Mouse (Mus musculus) gastrocnemius, postnatal 10 days (tissue): ENCODE measurements around the gene Gm498. TPM values are rescaled to one million over a fixed set of nuclear protein-coding genes. Genes with fewer than 3 reads are reported as not detected.
A peak's percentile ranks its signal among the peaks of the same experiment; 100 is the strongest.

Experiments
- DNase-seq: peaks from one replicate; pipeline ENCODE4 v3.0.0; 2021; ENCODE audit warnings: mixed read lengths
- long read RNA-seq, 2 experiments: library from polyadenylated mRNA; stranded (forward); transcript quantifications; one replicate each; pipeline ENCODE4 v2.0.0; 2021
- total RNA-seq, 2 experiments: library from RNA; stranded (reverse); gene quantifications; 2 replicates each; pipeline ENCODE4 v1.2.3; 2021

Gene Gm498
- total RNA-seq, result not detected
- long read RNA-seq, experiment 1, result 0 reads
- long read RNA-seq, experiment 2, result 0 reads

GRCm38 (mm10) chr7:143866538-143866937 lies at the start of gene Gm498:
TSS of gene Gm498 (plus strand) at chr7:143866838.
- DNase-seq, result no peak

- DNase-seq, result no peak
Observed at GRCm38 (mm10) chr7:143819201-143819600, 47.4 kb upstream of the Gm498 start.

GRCm38 (mm10) chr7:143821241-143821640 lies 45.4 kb upstream of the Gm498 start:
- no peak for DNase-seq

GRCm38 (mm10) chr7:143822375-143823265 lies 44.0 kb upstream of the Gm498 start, which contains the start of the genes Nadsyn1 and Dhcr7:
TSS of gene Nadsyn1 (minus strand) at chr7:143822849.
TSS of gene Dhcr7 (plus strand) at chr7:143823145.
- DNase-seq, result peak; percentile 99

GRCm38 (mm10) chr7:143823266-143823605 lies 43.4 kb upstream of the Gm498 start:
- DNase-seq, result no peak

- DNase-seq, result no peak
Observed at GRCm38 (mm10) chr7:143826985-143827384, 39.7 kb upstream of the Gm498 start.

GRCm38 (mm10) chr7:143829504-143830331 lies 36.9 kb upstream of the Gm498 start:
- peak; percentile 86 for DNase-seq

- DNase-seq, result no peak
Observed at GRCm38 (mm10) chr7:143830399-143830798, 36.2 kb upstream of the Gm498 start.

GRCm38 (mm10) chr7:143832196-143832595 lies 34.4 kb upstream of the Gm498 start:
- DNase-seq, result no peak

- no peak for DNase-seq
Observed at GRCm38 (mm10) chr7:143832611-143833010, 34.0 kb upstream of the Gm498 start.

- DNase-seq, result no peak
Observed at GRCm38 (mm10) chr7:143833581-143834190, 33.0 kb upstream of the Gm498 start.

- no peak for DNase-seq
Observed at GRCm38 (mm10) chr7:143834316-143834715, 32.3 kb upstream of the Gm498 start.

GRCm38 (mm10) chr7:143834972-143835371 lies 31.7 kb upstream of the Gm498 start:
- no peak for DNase-seq

- DNase-seq, result no peak
Observed at GRCm38 (mm10) chr7:143837705-143838358, 28.8 kb upstream of the Gm498 start.

GRCm38 (mm10) chr7:143840121-143840520 lies 26.5 kb upstream of the Gm498 start:
- no peak for DNase-seq

GRCm38 (mm10) chr7:143841301-143841700 lies 25.3 kb upstream of the Gm498 start:
- DNase-seq, result no peak

- no peak for DNase-seq
Observed at GRCm38 (mm10) chr7:143848127-143848767, 18.4 kb upstream of the Gm498 start.

- DNase-seq, result no peak
Observed at GRCm38 (mm10) chr7:143848768-143849482, 17.7 kb upstream of the Gm498 start.

GRCm38 (mm10) chr7:143868874-143869273 lies 2.2 kb downstream of the Gm498 start:
- no peak for DNase-seq

- DNase-seq, result no peak
Observed at GRCm38 (mm10) chr7:143883717-143884116, 17.1 kb downstream of the Gm498 start.

- DNase-seq, result no peak
Observed at GRCm38 (mm10) chr7:143891146-143891545, 24.5 kb downstream of the Gm498 start.
